In genomic region chr12:69758221-69759185, GRCm38 (mm10) we compare ENCODE assay signal across 9 mouse cellular contexts. TPM values are rescaled to one million over a fixed set of nuclear protein-coding genes. Genes with fewer than 3 reads are reported as not detected.
DNase-seq lines count a peak whose midpoint lies in the region; ATAC-seq lines count a peak whose summit lies in the region.
"Had no signal": no experiment of that assay in that cellular context is flagged by ENCODE, and none has a peak within 500 bp of the region (broad histone marks: within the 10 kb centered on the region; RNA-seq: fewer than 3 reads in every experiment).

No protein-coding gene starts in this region.

- peak; percentile 72 for ATAC-seq in heart, embryonic 15.5 days (replicated peaks; ENCODE audit: insufficient number of reproducible peaks, insufficient read depth, low FRiP score, low read depth)

- H3K9me3 ChIP-seq in heart, embryonic 15.5 days (replicated peaks): no peaks in the 10 kb centered on the region
- H3K9me3 ChIP-seq in midbrain, embryonic 10.5 days (replicated peaks): no peaks in the 10 kb centered on the region

- H3K4me2 ChIP-seq in heart, embryonic 15.5 days: peak overlapping the region; percentile 71

- H3K4me3 ChIP-seq in heart, embryonic 15.5 days: peak overlapping the region; percentile 44
- H3K4me3 ChIP-seq in midbrain, embryonic 10.5 days: peak overlapping the region; percentile 46

- peak overlapping the region; percentile 47 for H3K9ac ChIP-seq in heart, embryonic 15.5 days

- WGBS in heart, embryonic 15.5 days: 4% methylated on average over 22 of the region's 22 CpGs
- 7% methylated on average over 22 of the region's 22 CpGs for WGBS in midbrain, embryonic 10.5 days

- peak; percentile 48 for DNase-seq in adrenal gland, adult 2 months
- no peak for DNase-seq in adrenal gland, postnatal 4 days (ENCODE audit: low spot score in 2 of 2)
- peak; percentile 60 for DNase-seq in embryo, embryonic 11 days
- peak; percentile 70 to 79 for DNase-seq in kidney, postnatal 25 days
- DNase-seq in midbrain, embryonic 10.5 days (ENCODE audit: low spot score): peak; percentile 48
- DNase-seq in right cerebral cortex, postnatal 4 days: no peak
- no peak for DNase-seq in urinary bladder, postnatal 25 days (ENCODE audit: low spot score)

- peaks cover 27% of the 10 kb centered on the region for H3K4me1 ChIP-seq in heart, embryonic 15.5 days (replicated peaks)
- peaks cover 21% of the 10 kb centered on the region for H3K4me1 ChIP-seq in midbrain, embryonic 10.5 days

- no peaks in the 10 kb centered on the region for H3K27me3 ChIP-seq in heart, embryonic 15.5 days
- H3K27me3 ChIP-seq in midbrain, embryonic 10.5 days (ENCODE audit: low read depth, poor library complexity, severe bottlenecking): no peaks in the 10 kb centered on the region

- no peaks in the 10 kb centered on the region for H3K36me3 ChIP-seq in heart, embryonic 15.5 days
- H3K36me3 ChIP-seq in midbrain, embryonic 10.5 days: no peaks in the 10 kb centered on the region

- H3K27ac ChIP-seq in heart, embryonic 15.5 days: peak overlapping the region; percentile 92
- H3K27ac ChIP-seq in midbrain, embryonic 10.5 days (replicated peaks): peak overlapping the region; percentile 74

RNA-seq across cellular contexts. Expression of gene Cdkl1, which starts 32.6 kb away (rescaled TPM):
- 1 to 10 TPM; 1.3 to 2.6 TPM for total RNA-seq in adrenal gland, adult 2 months (2021)
- polyA plus RNA-seq in adrenal gland, adult 2 months (2012; rRNA removed): 0.27 and 0.42 TPM in 2 replicates
- total RNA-seq in adrenal gland, postnatal 4 days (2021): 10 to 100 TPM in 1 of 2 experiments, 1 to 10 TPM in 1; 6.5 to 23.4 TPM
- polyA plus RNA-seq in heart, embryonic 15.5 days (2015; fragmentation: Nextera tagmentation; extraction: Ambion mirVana): 4.6 and 7.1 TPM in 2 replicates
- polyA plus RNA-seq in midbrain, embryonic 10.5 days (2016; fragmentation: Nextera tagmentation; extraction: Ambion mirVana): 0.68 and 0.77 TPM in 2 replicates
- total RNA-seq: hematopoietic stem cell, adult 5-6 weeks had no signal

RNA-seq across cellular contexts. Expression of gene Atp5s, which starts 33.8 kb away (rescaled TPM):
- total RNA-seq in adrenal gland, adult 2 months (2021): 10 to 100 TPM; 13.4 to 19.2 TPM
- 12.6 and 13.0 TPM in 2 replicates for polyA plus RNA-seq in adrenal gland, adult 2 months (2012; rRNA removed)
- 10 to 100 TPM; 18.6 TPM for total RNA-seq in adrenal gland, postnatal 4 days (2021)
- 27.9 and 28.8 TPM in 2 replicates for polyA plus RNA-seq in heart, embryonic 15.5 days (2015; fragmentation: Nextera tagmentation; extraction: Ambion mirVana)
- polyA plus RNA-seq in midbrain, embryonic 10.5 days (2016; fragmentation: Nextera tagmentation; extraction: Ambion mirVana): 20.4 and 21.2 TPM in 2 replicates

RNA-seq across cellular contexts. Expression of gene L2hgdh, which starts 33.8 kb away (rescaled TPM):
- total RNA-seq in adrenal gland, adult 2 months (2021): 10 to 100 TPM; 17.3 to 27.0 TPM
- 4.5 and 4.6 TPM in 2 replicates for polyA plus RNA-seq in adrenal gland, adult 2 months (2012; rRNA removed)
- 10 to 100 TPM; 21.3 to 22.3 TPM for total RNA-seq in adrenal gland, postnatal 4 days (2021)
- 15.4 and 16.4 TPM in 2 replicates for polyA plus RNA-seq in heart, embryonic 15.5 days (2015; fragmentation: Nextera tagmentation; extraction: Ambion mirVana)
- polyA plus RNA-seq in midbrain, embryonic 10.5 days (2016; fragmentation: Nextera tagmentation; extraction: Ambion mirVana): 15.7 and 16.5 TPM in 2 replicates

Comparison
In these comparisons a context has a peak if more than half of its experiments do, and no peak if none do; other contexts are left out.
1. DNase-seq: peak in adrenal gland, adult 2 months (single experiment), embryo, embryonic 11 days (single experiment), kidney, postnatal 25 days (2 of 2) and midbrain, embryonic 10.5 days (single experiment); none in adrenal gland, postnatal 4 days (0 of 2), right cerebral cortex, postnatal 4 days (single experiment) and urinary bladder, postnatal 25 days (single experiment).